Mouse (Mus musculus) T-helper 17 cell (primary cell): ENCODE data around the gene Dusp22.

Experiments
- in situ Hi-C, 2 experiments: fragments of 300-600 bp; cut with MboI, MseI; formaldehyde crosslinking; loops; 1 replicate in 1 of 2; 2 replicates in 1 of 2; pipeline ENCODE4 v1.15.1; 2025; ENCODE audit warnings: high pct_unique_total_duplicates in 2 of 2

The Dusp22 gene

GRCm38 (mm10) chr13:30668301-30668700, 8.5 kb downstream of the Dusp22 start:
- in situ Hi-C loops: no loop called here

GRCm38 (mm10) chr13:30669277-30669676, 9.5 kb downstream of the Dusp22 start:
- in situ Hi-C loops: no loop called here

- in situ Hi-C loops: no loop called here
Observed at GRCm38 (mm10) chr13:30673878-30674277, 14.1 kb downstream of the Dusp22 start.

- in situ Hi-C loops: no loop called here
Observed at GRCm38 (mm10) chr13:30678822-30679221, 19.0 kb downstream of the Dusp22 start.

GRCm38 (mm10) chr13:30681866-30682265, 22.1 kb downstream of the Dusp22 start:
- in situ Hi-C loops: loop anchor here in 1 of 2 experiments (10.0 kb wide), 1 partner anchor 63 kb away; the partner anchor contains the start of gene Irf4

GRCm38 (mm10) chr13:30682328-30682727, 22.5 kb downstream of the Dusp22 start:
- in situ Hi-C loops: loop anchor here in 1 of 2 experiments (10.0 kb wide), 1 partner anchor 62 kb away; the partner anchor contains the start of gene Irf4

- in situ Hi-C loops: loop anchor here in 1 of 2 experiments (10.0 kb wide), 1 partner anchor 60 kb away; the partner anchor contains the start of gene Irf4
Observed at GRCm38 (mm10) chr13:30684614-30685122, 24.9 kb downstream of the Dusp22 start.

- in situ Hi-C loops: loop anchor here in 1 of 2 experiments (10.0 kb wide), 1 partner anchor 59 kb away; the partner anchor contains the start of gene Irf4
Observed at GRCm38 (mm10) chr13:30685957-30686356, 26.2 kb downstream of the Dusp22 start.

GRCm38 (mm10) chr13:30688035-30688616, 28.3 kb downstream of the Dusp22 start:
- in situ Hi-C loops: loop anchor here in 1 of 2 experiments (10.0 kb wide), 1 partner anchor 57 kb away; the partner anchor contains the start of gene Irf4

GRCm38 (mm10) chr13:30689475-30689874, 29.7 kb downstream of the Dusp22 start:
- in situ Hi-C loops: loop anchor here in 1 of 2 experiments (10.0 kb wide), 1 partner anchor 55 kb away; the partner anchor contains the start of gene Irf4

GRCm38 (mm10) chr13:30691441-30692292, 31.9 kb downstream of the Dusp22 start:
- in situ Hi-C loops: no loop called here

GRCm38 (mm10) chr13:30692644-30693385, 33.0 kb downstream of the Dusp22 start:
- in situ Hi-C loops: no loop called here

- in situ Hi-C loops: no loop called here
Observed at GRCm38 (mm10) chr13:30695232-30695631, 35.4 kb downstream of the Dusp22 start.

- in situ Hi-C loops: no loop called here
Observed at GRCm38 (mm10) chr13:30695890-30696289, 36.1 kb downstream of the Dusp22 start.

- in situ Hi-C loops: no loop called here
Observed at GRCm38 (mm10) chr13:30697880-30698279, 38.1 kb downstream of the Dusp22 start.

GRCm38 (mm10) chr13:30702695-30703094, 42.9 kb downstream of the Dusp22 start:
- in situ Hi-C loops: no loop called here

GRCm38 (mm10) chr13:30704246-30705095, 44.7 kb downstream of the Dusp22 start:
- in situ Hi-C loops: no loop called here

GRCm38 (mm10) chr13:30711066-30711465, 51.3 kb downstream of the Dusp22 start:
- in situ Hi-C loops: no loop called here

GRCm38 (mm10) chr13:30711711-30712110, 51.9 kb downstream of the Dusp22 start:
- in situ Hi-C loops: no loop called here

- in situ Hi-C loops: no loop called here
Observed at GRCm38 (mm10) chr13:30712280-30712679, 52.5 kb downstream of the Dusp22 start.
